Mouse (Mus musculus) forebrain, embryonic 11.5 days (tissue): ENCODE measurements around the gene Dip2b. TPM values are rescaled to one million over a fixed set of nuclear protein-coding genes. Genes with fewer than 3 reads are reported as not detected.
"Not testable (repeated sequence)": the region's sequence is repeated elsewhere in the genome, so short reads cannot be mapped to it uniquely, and the experiment has no call there.

Experiments
- ATAC-seq: fragments of 200-750 bp; cut with Nextera tagmentation; replicated peaks from 2 replicates; pipeline ENCODE4 v1.8.0; 2017; ENCODE audit warnings: moderate TSS enrichment; ENCODE audit not compliant: low FRiP score
- DNase-seq: peaks from one replicate; pipeline ENCODE4 v3.0.0-alpha.2; 2017; ENCODE audit warnings: low spot score
- H3K27ac ChIP-seq: fragments of 300-500 bp; sonication (generic); 2 replicates; pipeline ENCODE4 v1.5.1; 2014; ENCODE audit warnings: low read depth, low read length
- H3K27me3 ChIP-seq: fragments of 300-500 bp; sonication (generic); 2 replicates; pipeline ENCODE4 v1.6.1; 2014; ENCODE audit warnings: mild to moderate bottlenecking, low read length, mixed read lengths; ENCODE audit not compliant: control insufficient read depth, insufficient read depth
- H3K36me3 ChIP-seq: fragments of 300-500 bp; sonication (generic); 2 replicates; pipeline ENCODE4 v1.6.1; 2014; ENCODE audit warnings: mild to moderate bottlenecking, low read length, moderate library complexity, mixed read lengths; ENCODE audit not compliant: control insufficient read depth, insufficient read depth
- H3K4me1 ChIP-seq: fragments of 300-500 bp; sonication (generic); replicated peaks from 2 replicates; pipeline ENCODE4 v1.6.1; 2014; ENCODE audit warnings: low read length, mixed read lengths; ENCODE audit not compliant: control insufficient read depth, insufficient read depth
- H3K4me2 ChIP-seq: fragments of 300-500 bp; sonication (generic); 2 replicates; pipeline ENCODE4 v1.6.1; 2014; ENCODE audit warnings: low read depth, mild to moderate bottlenecking, low read length, moderate library complexity, mixed read lengths; ENCODE audit not compliant: severe bottlenecking
- H3K4me3 ChIP-seq: fragments of 300-500 bp; sonication (generic); 2 replicates; pipeline ENCODE4 v1.5.1; 2014; ENCODE audit warnings: low read depth, low read length
- H3K9ac ChIP-seq: fragments of 300-500 bp; sonication (generic); 2 replicates; pipeline ENCODE4 v1.6.1; 2014; ENCODE audit warnings: low read length
- H3K9me3 ChIP-seq: fragments of 300-500 bp; sonication (generic); 2 replicates; pipeline ENCODE4 v1.6.1; 2016; ENCODE audit warnings: low read length, mixed read lengths; ENCODE audit not compliant: control insufficient read depth
- WGBS: fragments of 180-500 bp; shearing (Covaris S2); extraction: QIAGEN DNeasy Blood & Tissue Kit; methylation state at CpG from one replicate; pipeline ENCODE4 v1.1.7; 2014; 5-methylcytosine and 5-hydroxymethylcytosine counted together
- polyA plus RNA-seq: library from polyadenylated mRNA; unstranded; fragments of >200 nt; fragmentation: Nextera tagmentation; extraction: Ambion mirVana; gene quantifications from 2 replicates; pipeline ENCODE4 v1.2.1, GENCODE M21; 2014

Gene Dip2b
- polyA plus RNA-seq, 1 experiment from 2014 or later, result 28.3 TPM

GRCm38 (mm10) chr15:100251153-100251780 is 212.8 kb downstream of the Dip2b start:
- H3K9ac ChIP-seq, result no peak overlapping the region
- no peak overlapping the region for H3K4me2 ChIP-seq
- H3K36me3 ChIP-seq, result peaks cover 17% of the 10 kb centered on the region; the same call in 1 of the 2 replicates
- ATAC-seq, result no peak
- no peaks in the 10 kb centered on the region for H3K27me3 ChIP-seq
- no peak overlapping the region for H3K4me3 ChIP-seq
- H3K27ac ChIP-seq, result no peak overlapping the region
- H3K9me3 ChIP-seq, result no peaks in the 10 kb centered on the region
- no peaks in the 10 kb centered on the region for H3K4me1 ChIP-seq
- DNase-seq, result no peak
- WGBS, result 92% methylated on average over 6 of the region's 6 CpGs

DNA sequence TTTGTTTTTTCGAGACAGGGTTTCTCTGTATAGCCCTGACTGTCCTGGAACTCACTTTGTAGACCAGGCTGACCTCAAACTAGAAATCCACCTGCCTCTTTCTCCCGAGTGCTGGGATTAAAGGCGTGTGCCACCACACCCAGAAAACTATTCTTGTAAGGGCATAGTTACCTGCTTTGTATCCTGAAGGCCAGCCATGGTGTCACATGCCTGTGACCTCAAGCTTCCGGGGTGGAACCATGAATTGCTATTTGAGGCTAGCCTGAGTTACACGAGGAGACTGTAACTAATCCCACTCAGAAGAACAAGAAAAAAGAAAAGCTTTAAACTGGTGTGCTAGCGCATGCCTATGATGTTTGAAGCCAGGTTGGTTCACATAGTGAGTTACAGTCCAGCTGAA is 217.9 kb downstream of the Dip2b start:
- Histone ChIP-seq H3K4me2 (no peak overlapping the region), H3K4me3 (no peak overlapping the region), H3K9ac (no peak overlapping the region), H3K36me3 (peaks cover 20% of the 10 kb centered on the region; the same call in 1 of the 2 replicates), H3K27me3 (no peaks in the 10 kb centered on the region), H3K9me3 (no peaks in the 10 kb centered on the region), H3K4me1 (no peaks in the 10 kb centered on the region), H3K27ac (no peak overlapping the region)
- DNase-seq (no peak), ATAC-seq (no peak)
- 91% methylated on average over 6 of the region's 6 CpGs for WGBS

DNA sequence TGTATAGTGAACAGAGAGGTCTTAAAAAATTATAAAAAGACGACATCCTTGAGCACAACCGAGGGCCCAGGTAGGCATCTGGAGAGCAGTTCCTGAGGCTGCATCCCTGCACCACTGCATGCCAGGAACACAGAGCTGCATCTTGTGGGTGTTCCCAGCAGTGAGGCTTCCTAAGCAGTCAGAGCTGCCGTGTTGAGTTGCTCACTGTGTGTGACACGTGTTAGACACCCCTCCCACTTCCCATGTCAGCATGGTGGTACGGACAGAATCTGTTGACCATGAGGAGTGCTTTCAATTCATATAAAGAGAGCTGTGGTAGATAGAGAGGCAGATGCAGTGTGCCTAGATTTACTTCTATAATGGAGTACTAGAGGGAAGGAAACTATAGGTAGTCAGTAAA is 218.8 kb downstream of the Dip2b start:
- H3K27ac ChIP-seq, result no peak overlapping the region
- no peak for ATAC-seq
- H3K4me3 ChIP-seq, result no peak overlapping the region
- no peaks in the 10 kb centered on the region for H3K4me1 ChIP-seq
- H3K27me3 ChIP-seq, result no peaks in the 10 kb centered on the region
- DNase-seq, result no peak
- H3K4me2 ChIP-seq, result no peak overlapping the region
- H3K9ac ChIP-seq, result no peak overlapping the region
- no peaks in the 10 kb centered on the region for H3K9me3 ChIP-seq
- peaks cover 20% of the 10 kb centered on the region; the same call in 1 of the 2 replicates for H3K36me3 ChIP-seq
- 94% methylated on average over 5 of the region's 5 CpGs for WGBS

- peaks cover 12% of the 10 kb centered on the region; the same call in 1 of the 2 replicates for H3K36me3 ChIP-seq
- no peak for ATAC-seq
- H3K4me1 ChIP-seq, result no peaks in the 10 kb centered on the region
- no peak overlapping the region for H3K4me2 ChIP-seq
- H3K27me3 ChIP-seq, result no peaks in the 10 kb centered on the region
- H3K4me3 ChIP-seq, result no peak overlapping the region
- no peak for DNase-seq
- no peak overlapping the region for H3K27ac ChIP-seq
- H3K9ac ChIP-seq, result no peak overlapping the region
- 95% methylated on average over 7 of the region's 7 CpGs for WGBS
- H3K9me3 ChIP-seq, result no peaks in the 10 kb centered on the region
Observed at GRCm38 (mm10) chr15:100258646-100259425, 220.4 kb downstream of the Dip2b start.

DNA sequence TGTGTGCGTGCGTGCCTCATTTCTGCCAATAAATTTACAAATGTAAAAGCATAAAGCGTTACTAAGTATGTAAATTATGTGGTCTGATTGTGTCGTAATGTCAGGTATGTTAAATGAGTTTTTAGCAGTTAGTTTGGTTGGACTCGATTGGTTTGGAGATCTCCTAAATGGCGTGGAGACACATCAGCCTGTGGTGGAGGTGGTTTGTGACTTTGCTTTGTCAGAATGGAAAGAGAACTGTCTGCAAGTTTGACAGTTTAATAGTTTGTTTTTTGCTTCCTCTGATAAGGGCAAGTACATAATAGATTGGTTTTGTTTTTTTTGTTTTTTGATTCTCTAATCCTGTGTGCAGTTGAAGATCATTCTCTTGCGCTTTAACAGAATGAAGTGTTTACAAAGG is 221.9 kb downstream of the Dip2b start:
- H3K9ac ChIP-seq, H3K36me3 ChIP-seq, H3K4me1 ChIP-seq, H3K4me3 ChIP-seq, DNase-seq, H3K27ac ChIP-seq, H3K4me2 ChIP-seq, ATAC-seq, H3K27me3 ChIP-seq, H3K9me3 ChIP-seq: not testable (repeated sequence)
- 93% methylated on average over 6 of the region's 7 CpGs for WGBS

GRCm38 (mm10) chr15:100263246-100263905 is 224.9 kb downstream of the Dip2b start:
- Histone ChIP-seq H3K4me2 (no peak overlapping the region), H3K4me3 (no peak overlapping the region), H3K27me3 (no peaks in the 10 kb centered on the region), H3K9ac (no peak overlapping the region), H3K4me1 (no peaks in the 10 kb centered on the region), H3K27ac (no peak overlapping the region), H3K9me3 (no peaks in the 10 kb centered on the region), H3K36me3 (0 out of 2 replicates have a peak, but pooled peaks cover 4% of the 10 kb centered on the region)
- DNase-seq, result no peak
- ATAC-seq, result no peak
- 23% methylated on average over 4 of the region's 4 CpGs for WGBS

- ATAC-seq (no peak), DNase-seq (no peak)
- H3K36me3 ChIP-seq, result no peaks in the 10 kb centered on the region
- no peak overlapping the region for H3K27ac ChIP-seq
- H3K4me3 ChIP-seq, result no peak overlapping the region
- no peak overlapping the region for H3K4me2 ChIP-seq
- no peaks in the 10 kb centered on the region for H3K27me3 ChIP-seq
- no peaks in the 10 kb centered on the region for H3K4me1 ChIP-seq
- H3K9me3 ChIP-seq, result no peaks in the 10 kb centered on the region
- H3K9ac ChIP-seq, result no peak overlapping the region
- 84% methylated on average over 4 of the region's 5 CpGs for WGBS
Observed at GRCm38 (mm10) chr15:100265586-100266325, 227.3 kb downstream of the Dip2b start.

DNA sequence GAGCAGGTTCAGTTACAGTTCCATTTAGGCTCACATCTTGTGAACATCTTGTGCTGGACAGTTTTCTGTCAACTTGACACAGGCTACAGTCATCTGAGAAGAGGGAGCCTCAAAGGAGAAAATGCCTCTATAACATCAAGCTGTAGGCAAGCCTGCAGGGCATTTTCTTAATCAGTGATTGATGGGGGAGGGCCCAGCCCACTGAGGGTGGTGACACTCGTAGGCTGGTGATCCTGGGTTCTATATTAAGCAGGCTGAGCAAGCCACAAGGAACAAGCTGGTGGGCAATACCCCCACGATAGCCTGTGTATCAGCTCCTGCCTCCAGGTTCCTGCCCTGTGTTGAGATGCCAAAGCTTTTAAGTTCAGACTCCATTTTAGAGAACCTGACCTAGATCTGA is 230.5 kb downstream of the Dip2b start:
- H3K4me1 ChIP-seq, result no peaks in the 10 kb centered on the region
- no peak overlapping the region for H3K27ac ChIP-seq
- H3K36me3 ChIP-seq, result no peaks in the 10 kb centered on the region
- no peaks in the 10 kb centered on the region for H3K27me3 ChIP-seq
- H3K4me3 ChIP-seq, result no peak overlapping the region
- DNase-seq (no peak), ATAC-seq (no peak)
- H3K4me2 ChIP-seq, result no peak overlapping the region
- no peaks in the 10 kb centered on the region for H3K9me3 ChIP-seq
- H3K9ac ChIP-seq, result no peak overlapping the region
- WGBS, result 82% methylated on average over 2 of the region's 2 CpGs
